Mouse (Mus musculus) myocyte (in vitro differentiated cells): Measurements from ENCODE around the gene Slmap. TPM values are rescaled to one million over a fixed set of nuclear protein-coding genes. Genes with fewer than 3 reads are reported as not detected.

Experiments
- H3K27me3 ChIP-seq: one replicate; pipeline ENCODE4 v1.6.1; 2011; ENCODE audit not compliant: control insufficient read depth, insufficient read depth, insufficient read length
- H3K36me3 ChIP-seq: one replicate; pipeline ENCODE4 v1.6.1; 2011; ENCODE audit not compliant: control insufficient read depth, insufficient read depth
- H3K4me2 ChIP-seq: one replicate; pipeline ENCODE4 v1.6.1; 2011; ENCODE audit warnings: low read depth, control low read depth
- H3K4me3 ChIP-seq: one replicate; pipeline ENCODE4 v1.5.1; 2011; ENCODE audit warnings: mild to moderate bottlenecking, control low read depth, moderate library complexity
- H3K79me2 ChIP-seq: one replicate; pipeline ENCODE4 v1.6.1; 2011; ENCODE audit not compliant: control insufficient read depth, insufficient read depth
- H3ac ChIP-seq: one replicate; pipeline ENCODE4 v1.6.1; 2011; ENCODE audit not compliant: control insufficient read depth, insufficient read length
- CEBPB ChIP-seq: IDR thresholded peaks from 2 replicates; pipeline ENCODE4 v1.6.1; 2011; ENCODE audit warnings: mild to moderate bottlenecking, moderate library complexity; ENCODE audit not compliant: poor library complexity, insufficient read depth, severe bottlenecking
- E2F4 ChIP-seq: IDR thresholded peaks from one replicate; pipeline ENCODE4 v1.6.1; 2011; ENCODE audit warnings: mild to moderate bottlenecking, control low read depth, moderate library complexity; ENCODE audit not compliant: insufficient read depth
- MAX ChIP-seq: IDR thresholded peaks from one replicate; pipeline ENCODE4 v1.6.1; 2011; ENCODE audit warnings: low read depth, mild to moderate bottlenecking, control low read depth
- MYOD1 ChIP-seq, 3 experiments: IDR thresholded peaks; one replicate each; pipeline ENCODE4 v1.6.1; 2011; ENCODE audit warnings: control low read depth in 2 of 3, low read depth in 2 of 3, mild to moderate bottlenecking in 2 of 3, moderate library complexity in 1 of 3; ENCODE audit not compliant: insufficient read length in 2 of 3, control insufficient read depth in 1 of 3
- MYOG ChIP-seq, 3 experiments: IDR thresholded peaks; one replicate each; pipeline ENCODE4 v1.6.1; 2011; ENCODE audit warnings: control low read depth in 2 of 3, low read depth in 2 of 3, mild to moderate bottlenecking in 2 of 3; ENCODE audit not compliant: insufficient read length in 2 of 3, control insufficient read depth in 1 of 3, insufficient read depth in 1 of 3
- POLR2A ChIP-seq: IDR thresholded peaks from one replicate; pipeline ENCODE4 v1.6.1; 2011; ENCODE audit warnings: low read depth, mild to moderate bottlenecking, control low read depth, moderate library complexity; ENCODE audit not compliant: insufficient read length
- POLR2AphosphoS2 ChIP-seq: IDR thresholded peaks from one replicate; pipeline ENCODE4 v1.6.1; 2011; ENCODE audit warnings: low read depth, control low read depth; ENCODE audit not compliant: insufficient read length
- REST ChIP-seq: IDR thresholded peaks from one replicate; pipeline ENCODE4 v1.6.1; 2011; ENCODE audit warnings: mild to moderate bottlenecking, control low read depth, moderate library complexity; ENCODE audit not compliant: insufficient read depth, insufficient read length
- SRF ChIP-seq: IDR thresholded peaks from one replicate; pipeline ENCODE4 v1.6.1; 2011; ENCODE audit warnings: low read depth; ENCODE audit not compliant: control insufficient read depth, insufficient read length
- TCF12 ChIP-seq: IDR thresholded peaks from one replicate; pipeline ENCODE4 v1.6.1; 2011; ENCODE audit warnings: mild to moderate bottlenecking, control low read depth; ENCODE audit not compliant: poor library complexity, insufficient read depth, severe bottlenecking
- TCF3 ChIP-seq: IDR thresholded peaks from one replicate; pipeline ENCODE4 v1.6.1; 2011; ENCODE audit warnings: low read depth, control low read depth; ENCODE audit not compliant: insufficient read length
- USF1 ChIP-seq: IDR thresholded peaks from one replicate; pipeline ENCODE4 v1.6.1; 2011; ENCODE audit warnings: low read depth, mild to moderate bottlenecking, control low read depth, moderate library complexity
- polyA plus RNA-seq: library from polyadenylated mRNA; unstranded; fragments of >200 nt; fragmentation: generic; extraction: Trizol; gene quantifications from one replicate; pipeline ENCODE4 v1.2.1, GENCODE M21; 2012; ENCODE audit warnings: missing spikeins

The Slmap gene
- 15.5 TPM for polyA plus RNA-seq

GRCm38 (mm10) chr14:26534757-26535479, at the start of gene Slmap:
Slmap (minus strand) TSS chr14:26534931.
- TF ChIP-seq MYOG (IDR thresholded peaks at IDR 0.05; ENCODE audit: control insufficient read depth in 1 of 3, insufficient read depth in 1 of 3, insufficient read length in 2 of 3, low read depth in 2 of 3) (peak in 1 of 3 experiments; percentile 21), E2F4 (no peak), USF1 (peak; percentile 99), MAX (no peak), MYOD1 (IDR thresholded peaks at IDR 0.05; ENCODE audit: control insufficient read depth in 1 of 3, insufficient read length in 2 of 3, low read depth in 2 of 3) (no peak), TCF3 (no peak), TCF12 (no peak), POLR2AphosphoS2 (peak; percentile 79), REST (no peak), POLR2A (peak; percentile 88), CEBPB (no peak)
- Histone ChIP-seq H3K79me2 (peaks cover 39% of the 10 kb centered on the region), H3ac (peak within 1 kb of the TSS; percentile 80), H3K4me2 (peak within 1 kb of the TSS; percentile 96), H3K27me3 (no peaks in the 10 kb centered on the region), H3K36me3 (no peaks in the 10 kb centered on the region), H3K4me3 (peak within 1 kb of the TSS; percentile 48)

GRCm38 (mm10) chr14:26583645-26584044, 48.9 kb upstream of the Slmap start:
- Histone ChIP-seq H3K4me3 (no peak overlapping the region), H3K36me3 (no peaks in the 10 kb centered on the region), H3K27me3 (no peaks in the 10 kb centered on the region), H3K79me2 (peaks cover 56% of the 10 kb centered on the region), H3K4me2 (no peak overlapping the region), H3ac (no peak overlapping the region)
- no peak for TF ChIP-seq SRF
- no peak for TF ChIP-seq REST
- TF ChIP-seq MYOD1 (IDR thresholded peaks at IDR 0.05; ENCODE audit: control insufficient read depth in 1 of 3, insufficient read length in 2 of 3, low read depth in 2 of 3) = no peak
- no peak for TF ChIP-seq USF1
- TF ChIP-seq TCF12 = no peak
- TF ChIP-seq POLR2AphosphoS2 = no peak
- no peak for TF ChIP-seq POLR2A
- TF ChIP-seq TCF3 = no peak
- no peak for TF ChIP-seq MAX
- TF ChIP-seq CEBPB = no peak
- no peak for TF ChIP-seq E2F4
- TF ChIP-seq MYOG (IDR thresholded peaks at IDR 0.05; ENCODE audit: control insufficient read depth in 1 of 3, insufficient read depth in 1 of 3, insufficient read length in 2 of 3, low read depth in 2 of 3) = no peak

- H3K36me3 ChIP-seq = no peaks in the 10 kb centered on the region
- peaks cover 43% of the 10 kb centered on the region for H3K79me2 ChIP-seq
- H3ac ChIP-seq = peak overlapping the region; percentile 65
- H3K4me2 ChIP-seq = peak overlapping the region; percentile 96
- TF ChIP-seq USF1 (peak; percentile 95), MYOD1 (IDR thresholded peaks at IDR 0.05; ENCODE audit: control insufficient read depth in 1 of 3, insufficient read length in 2 of 3, low read depth in 2 of 3) (peak in 1 of 3 experiments; percentile 22), CEBPB (no peak), POLR2A (peak; percentile 89), MYOG (IDR thresholded peaks at IDR 0.05; ENCODE audit: control insufficient read depth in 1 of 3, insufficient read depth in 1 of 3, insufficient read length in 2 of 3, low read depth in 2 of 3) (peak in 1 of 3 experiments; percentile 23), TCF3 (no peak), SRF (no peak), POLR2AphosphoS2 (peak; percentile 75), REST (no peak), MAX (no peak), E2F4 (no peak), TCF12 (no peak)
- H3K4me3 ChIP-seq = peak overlapping the region; percentile 44
- H3K27me3 ChIP-seq = no peaks in the 10 kb centered on the region
Measured at GRCm38 (mm10) chr14:26579346-26580343, 44.9 kb upstream of the Slmap start.

- Histone ChIP-seq H3K4me3 (peak overlapping the region; percentile 44), H3K27me3 (no peaks in the 10 kb centered on the region), H3ac (peak overlapping the region; percentile 65), H3K36me3 (no peaks in the 10 kb centered on the region), H3K79me2 (peaks cover 40% of the 10 kb centered on the region), H3K4me2 (peak overlapping the region; percentile 66)
- no peak for TF ChIP-seq E2F4
- TF ChIP-seq USF1 = no peak
Measured at GRCm38 (mm10) chr14:26578791-26579191, 44.1 kb upstream of the Slmap start.
